Mouse (Mus musculus) ES-CJ7 (cell line): ENCODE measurements at regions not wholly inside any gene's neighbourhood (a gene's known extent, or its start where the extent isn't known, plus 50 kb on each side); places are given as distances from the start of the nearest gene placed in this dataset.

Experiments used
- DNase-seq: peaks from one replicate; pipeline ENCODE4 v3.0.0; 2011; ENCODE audit warnings: low read depth, low spot score

DNA sequence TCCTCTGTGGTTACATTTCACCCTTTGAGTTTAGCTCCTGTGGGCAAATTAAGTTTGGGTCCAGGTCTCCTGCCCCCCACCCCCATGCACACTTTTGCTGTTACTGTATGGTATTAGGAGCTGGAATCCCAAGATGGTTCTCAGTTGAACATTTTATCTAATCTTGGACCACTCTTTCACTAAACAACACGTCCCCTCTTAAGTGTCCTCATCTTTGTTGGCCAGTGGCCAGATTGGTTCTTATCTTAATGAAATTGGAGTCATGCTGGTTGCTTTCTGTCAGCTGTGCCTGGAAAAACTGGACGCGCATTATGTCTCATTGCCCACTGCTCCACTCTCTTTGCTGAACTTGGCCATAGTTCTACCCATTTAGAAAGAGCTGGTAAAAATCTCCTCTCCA is 391.1 kb upstream of the Pbx1 start:
- DNase-seq: no peak

DNA sequence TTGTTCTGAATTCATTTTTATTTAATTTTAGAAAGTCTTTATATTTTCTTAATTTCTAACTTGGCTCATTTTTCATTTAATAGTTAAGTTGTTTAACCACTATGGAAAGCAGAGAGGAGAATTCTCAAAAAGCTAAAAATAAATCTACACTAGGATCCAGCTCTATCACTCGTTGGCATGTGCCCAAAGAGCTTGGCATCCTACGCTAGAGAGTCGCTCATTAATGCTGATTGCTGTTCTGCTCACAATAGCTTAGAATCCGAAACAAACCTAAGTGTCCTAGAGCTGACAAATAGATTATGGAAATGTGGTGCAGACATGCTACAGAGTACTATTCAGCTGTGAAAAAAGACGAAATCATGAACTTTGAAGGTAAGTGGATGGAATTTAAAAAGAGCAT is 386.3 kb upstream of the Pbx1 start:
- DNase-seq: no peak

DNA sequence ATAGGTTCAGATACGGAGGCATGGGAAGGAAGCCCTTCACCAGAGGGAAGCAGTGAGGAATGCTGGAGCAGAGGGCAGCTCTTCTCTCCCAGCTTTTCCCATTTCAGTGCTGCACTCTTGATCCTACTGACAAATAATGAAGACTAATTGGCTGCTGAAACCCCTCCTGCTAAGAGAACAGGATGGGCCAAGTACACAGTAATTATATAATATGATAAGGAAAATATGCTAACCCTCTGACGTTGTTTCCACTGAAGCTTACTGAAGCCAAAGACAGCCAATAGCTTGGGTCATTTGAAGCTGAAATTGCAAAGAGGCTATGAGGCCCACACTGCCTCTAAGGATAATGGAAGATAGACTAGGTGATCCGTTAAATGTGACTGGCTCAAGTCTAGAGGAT is 375.0 kb upstream of the Pbx1 start:
- no peak for DNase-seq

DNA sequence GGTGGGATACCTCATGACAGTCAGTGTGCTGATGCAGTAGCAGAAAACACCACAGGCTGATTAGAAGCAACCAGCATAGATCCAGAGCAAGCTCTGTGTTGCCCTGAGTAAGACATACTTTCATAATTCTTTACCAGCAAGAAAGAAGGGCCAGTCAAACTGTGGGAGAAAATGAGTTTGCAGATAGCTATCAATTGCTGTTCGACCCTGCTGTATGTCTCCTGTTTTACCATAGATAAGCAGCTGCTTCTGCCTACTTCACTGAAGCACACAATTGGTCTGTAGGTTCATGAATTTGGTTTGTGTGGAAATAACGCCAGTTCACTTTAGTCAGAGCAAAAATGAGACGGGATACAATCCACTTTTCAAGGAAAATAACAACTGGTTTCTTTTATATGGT is 373.4 kb upstream of the Pbx1 start:
- no peak for DNase-seq

DNA sequence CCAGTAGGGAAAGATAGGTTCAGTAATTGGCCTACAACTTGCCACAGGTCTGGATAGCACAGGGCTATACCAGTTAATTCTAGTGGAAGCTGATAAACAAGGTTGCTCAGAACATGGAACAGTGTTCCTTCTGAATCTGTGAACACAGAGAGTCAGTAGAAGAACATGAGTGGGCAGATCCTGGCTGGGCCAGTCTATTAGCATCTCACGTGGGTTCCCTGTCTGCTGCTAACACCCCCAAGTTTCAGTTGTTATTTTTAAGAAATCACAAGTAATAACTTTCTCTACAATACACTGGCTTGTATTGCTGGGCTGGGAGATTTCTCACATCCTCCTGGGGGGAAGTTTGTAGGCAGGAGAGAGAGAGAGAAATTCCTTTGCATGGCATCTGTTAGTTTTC is 369.0 kb upstream of the Pbx1 start:
- DNase-seq: no peak

DNA sequence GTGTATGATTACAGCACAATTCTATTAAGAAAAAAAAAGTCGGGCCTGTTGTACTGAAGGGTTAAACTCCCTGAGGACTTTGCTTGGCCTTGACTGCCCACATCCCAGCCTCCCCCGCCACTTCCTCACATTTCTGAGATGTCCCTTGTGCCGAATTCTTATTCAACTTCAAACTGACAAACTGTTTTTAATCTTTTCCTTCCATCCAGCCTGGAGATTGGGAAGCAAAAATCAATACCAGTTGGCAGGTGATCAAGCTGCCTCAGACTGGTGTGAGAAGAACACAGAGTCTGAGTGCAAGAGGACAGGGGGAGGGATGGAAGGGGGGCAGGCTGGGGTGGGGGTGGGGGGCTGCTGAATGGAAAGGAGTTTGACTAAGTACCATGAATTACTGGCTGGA is 354.7 kb upstream of the Pbx1 start:
- DNase-seq: no peak

DNA sequence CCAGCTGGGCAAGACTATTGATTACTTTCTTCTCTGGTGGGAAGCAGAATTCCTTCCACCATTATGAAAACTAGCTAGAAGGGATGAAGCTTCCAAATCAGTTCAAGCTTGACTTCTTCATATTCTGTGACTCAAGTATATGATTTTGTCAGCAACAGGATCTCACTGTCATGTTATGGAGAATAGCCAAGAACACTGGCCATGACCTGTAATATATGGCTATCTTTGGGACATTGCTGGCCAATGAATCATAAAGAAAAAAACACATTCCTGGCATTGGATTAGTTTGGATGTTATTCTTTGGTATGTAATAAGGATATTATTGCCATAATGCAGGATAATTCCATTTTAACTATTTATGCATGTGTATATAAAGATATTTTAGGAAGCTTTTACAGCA is 351.8 kb upstream of the Pbx1 start:
- DNase-seq: no peak

DNA sequence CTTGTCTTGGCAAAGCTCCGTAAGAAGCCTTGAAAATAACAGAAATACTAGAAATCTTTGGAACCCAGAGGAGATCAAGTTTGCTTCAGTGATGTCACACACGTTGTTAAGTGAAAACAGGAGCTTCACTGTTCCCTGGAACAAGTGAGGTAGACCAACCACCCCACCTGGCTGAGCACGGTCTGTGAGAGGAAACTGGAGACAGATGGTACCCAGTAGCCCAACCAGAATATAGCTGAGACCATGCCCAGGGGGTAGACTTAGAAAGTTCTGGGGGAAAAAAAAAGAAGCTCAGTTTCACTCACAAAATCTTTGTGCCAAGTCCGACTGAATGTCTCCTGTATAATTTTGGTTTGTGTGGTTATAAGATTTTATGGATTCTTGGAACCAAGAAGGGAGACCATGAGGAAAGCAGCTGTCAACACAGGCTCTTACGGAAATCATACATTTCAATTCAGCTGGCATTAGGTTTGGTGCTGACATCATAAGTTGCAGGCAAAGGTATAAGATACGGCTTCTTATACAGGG is 332.4 kb upstream of the Pbx1 start:
- no peak for DNase-seq

DNA sequence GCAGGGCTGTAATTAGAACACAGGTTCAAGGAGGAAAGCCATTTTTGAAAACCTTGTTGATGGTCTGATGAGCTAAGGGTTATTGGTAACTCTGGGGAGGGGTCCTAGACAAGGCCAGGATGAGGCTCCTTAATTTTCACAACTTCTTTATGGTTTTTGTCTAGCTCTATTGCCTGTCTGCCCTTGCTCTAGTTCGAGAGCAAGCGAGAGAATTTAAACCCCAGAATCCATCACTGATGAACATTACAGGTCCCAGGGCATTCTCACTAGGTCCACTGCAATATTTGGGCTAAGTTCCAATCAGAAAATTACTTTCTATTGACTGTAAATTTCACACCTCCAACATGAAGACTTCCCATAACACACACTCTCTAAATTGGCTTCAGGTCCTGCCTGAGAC is 329.0 kb upstream of the Pbx1 start:
- DNase-seq: no peak

DNA sequence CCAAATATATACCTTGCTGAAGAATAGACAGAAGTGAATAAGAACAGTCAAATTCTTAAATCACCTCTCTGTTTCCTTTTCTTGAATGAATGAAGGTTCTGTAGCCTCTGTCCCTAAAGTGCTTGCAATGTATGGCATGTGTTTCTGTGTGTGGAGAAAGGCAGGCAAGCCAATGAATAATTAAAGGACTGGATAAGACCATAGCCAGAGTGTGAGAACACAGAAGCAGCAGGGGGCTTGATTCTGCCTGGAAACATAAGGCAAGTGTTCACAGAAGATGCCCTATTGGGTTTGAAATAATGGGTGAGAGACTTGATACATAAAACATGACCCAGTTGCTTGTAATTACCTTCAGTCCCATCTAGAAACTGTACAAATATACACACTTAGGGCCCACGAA is 328.2 kb upstream of the Pbx1 start:
- DNase-seq: no peak

DNA sequence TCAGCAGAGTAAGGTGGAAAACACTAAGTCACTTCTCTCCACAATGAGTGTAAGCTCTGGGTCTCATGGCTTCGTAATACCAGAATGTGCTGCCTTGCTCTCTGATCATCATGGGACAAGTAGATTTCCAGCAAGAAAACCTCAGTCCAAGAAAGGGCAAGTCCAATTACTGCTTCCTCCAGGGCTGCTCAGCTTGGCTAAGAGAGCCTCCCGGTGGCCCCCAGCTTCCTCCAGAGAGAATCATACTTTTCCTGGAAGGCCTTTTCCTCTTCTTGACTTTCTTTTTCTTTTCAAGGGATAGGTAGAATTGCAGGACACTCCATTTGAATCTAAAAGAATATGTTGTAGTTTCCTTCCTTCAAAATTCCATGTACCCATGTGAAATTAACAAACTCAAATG is 326.8 kb upstream of the Pbx1 start:
- DNase-seq: no peak

DNA sequence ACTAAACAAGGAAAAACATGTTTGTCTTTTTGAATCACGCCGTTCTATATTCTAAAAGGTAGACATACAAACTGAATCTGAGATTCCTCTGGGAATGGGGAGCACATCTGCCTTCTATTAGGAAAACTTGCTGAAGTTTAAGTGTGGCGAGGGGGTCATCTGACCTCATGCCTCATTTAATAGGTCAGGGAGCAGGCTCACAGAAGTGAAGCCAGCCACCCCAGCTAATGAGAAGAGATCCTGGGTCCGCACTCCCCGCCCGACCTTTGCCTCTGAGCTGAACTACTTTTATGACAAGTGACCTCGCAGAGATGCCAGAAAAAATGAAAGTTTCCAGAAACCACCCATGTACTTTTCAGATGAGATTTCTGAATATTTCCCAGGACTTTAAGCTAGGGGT is 322.1 kb upstream of the Pbx1 start:
- DNase-seq: no peak

DNA sequence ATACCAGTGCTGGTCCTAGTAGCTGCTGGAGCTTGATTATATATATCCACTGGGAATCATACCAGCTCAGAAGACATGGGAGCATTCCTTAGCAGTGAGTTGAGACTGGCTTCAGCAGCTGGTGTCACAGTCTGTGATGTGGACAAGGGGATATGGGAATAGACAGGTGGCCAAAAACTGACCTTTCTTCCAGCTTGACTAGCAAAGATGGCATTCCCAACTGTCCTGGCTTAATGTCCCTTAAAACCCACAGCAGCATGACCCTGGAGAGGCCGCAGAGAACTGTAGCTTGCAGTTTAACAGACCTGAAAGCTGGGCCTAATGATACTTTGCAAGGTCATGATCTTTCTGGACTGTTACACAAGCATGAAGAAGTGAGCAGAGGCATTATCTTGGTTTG is 311.4 kb upstream of the Pbx1 start:
- DNase-seq: no peak

DNA sequence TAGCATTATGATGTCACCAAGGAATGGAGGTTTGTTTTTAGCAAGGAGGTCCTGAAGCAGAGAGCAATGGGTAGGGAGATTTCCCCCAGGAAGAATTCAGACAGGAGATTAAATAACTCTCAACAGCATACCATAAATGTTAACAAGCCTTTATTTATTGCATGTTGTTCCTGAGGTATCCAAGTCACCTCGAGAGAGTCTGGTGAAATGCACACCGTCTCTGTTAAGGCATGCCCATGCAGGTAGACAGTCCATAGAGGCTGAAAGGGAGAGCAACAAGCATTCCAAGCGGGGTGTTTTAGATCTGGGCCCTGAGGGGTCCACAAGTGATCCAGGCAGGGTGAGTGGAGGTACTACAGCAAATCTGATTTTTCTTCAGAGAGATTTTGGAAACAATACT is 305.9 kb upstream of the Pbx1 start:
- no peak for DNase-seq

DNA sequence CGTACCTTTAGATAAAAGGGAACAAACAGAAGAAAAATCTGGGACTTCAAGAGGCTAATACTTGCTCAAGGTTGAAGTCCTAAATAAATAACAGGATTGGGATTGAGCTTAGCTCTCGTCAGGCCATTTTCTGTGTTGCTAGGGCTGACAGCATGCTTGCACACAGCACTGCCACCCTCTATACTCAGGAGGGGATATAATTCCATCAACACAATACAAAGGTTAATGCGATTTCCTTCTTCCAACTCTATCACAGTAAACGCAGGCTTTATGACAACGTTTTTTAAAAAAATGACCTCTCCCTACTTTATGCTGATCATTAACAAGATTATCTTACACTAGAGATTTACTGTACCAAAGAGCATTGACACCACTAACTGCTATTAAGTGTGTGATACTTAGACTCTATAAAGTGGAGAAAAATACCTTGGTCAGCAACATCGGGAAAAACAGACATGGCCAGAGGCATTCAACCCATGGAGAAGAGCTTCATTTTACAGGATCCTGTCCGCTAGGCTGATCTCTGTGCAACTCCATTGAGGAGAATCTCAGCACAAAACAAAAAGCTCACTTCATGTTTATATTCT is 305.3 kb upstream of the Pbx1 start:
- DNase-seq: no peak

DNA sequence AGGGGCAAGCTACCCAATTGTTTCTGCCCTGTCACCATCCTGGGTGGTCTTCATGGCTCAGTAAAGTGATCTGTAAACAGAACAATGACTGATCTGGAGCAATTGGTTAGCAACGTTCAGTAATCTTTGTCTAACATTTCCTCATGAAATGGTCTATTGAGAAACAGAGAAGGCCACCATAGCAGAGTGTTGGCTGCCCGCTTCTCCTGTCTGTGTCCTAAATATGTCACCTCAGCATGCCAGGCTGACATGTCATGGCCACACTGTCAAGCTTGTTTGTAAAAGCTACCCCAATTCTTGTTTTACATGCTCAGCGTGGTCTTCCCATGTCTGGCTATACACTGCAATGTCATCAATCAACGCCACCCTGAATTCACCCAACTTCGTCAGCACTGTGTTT is 301.0 kb upstream of the Pbx1 start:
- DNase-seq: no peak

DNA sequence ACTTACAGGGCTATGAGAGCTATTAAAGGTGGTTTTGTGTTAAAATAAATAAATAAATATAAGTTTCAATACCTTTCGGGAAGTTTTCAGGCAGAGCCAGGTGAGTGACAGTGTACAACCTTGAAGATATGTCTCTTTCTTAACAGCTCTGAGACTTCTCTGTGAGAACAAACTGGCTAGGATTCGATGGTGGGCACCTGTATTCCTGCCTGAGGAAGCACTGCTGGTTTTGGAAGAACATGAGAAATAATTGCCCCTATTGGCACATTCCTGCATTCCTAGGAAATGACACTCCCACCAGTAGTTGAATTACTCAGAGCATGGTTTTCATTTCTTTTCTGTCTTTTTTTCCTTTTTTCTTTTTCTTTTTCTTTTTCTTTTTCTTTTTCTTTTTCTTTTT is 277.8 kb upstream of the Pbx1 start:
- DNase-seq: no peak

DNA sequence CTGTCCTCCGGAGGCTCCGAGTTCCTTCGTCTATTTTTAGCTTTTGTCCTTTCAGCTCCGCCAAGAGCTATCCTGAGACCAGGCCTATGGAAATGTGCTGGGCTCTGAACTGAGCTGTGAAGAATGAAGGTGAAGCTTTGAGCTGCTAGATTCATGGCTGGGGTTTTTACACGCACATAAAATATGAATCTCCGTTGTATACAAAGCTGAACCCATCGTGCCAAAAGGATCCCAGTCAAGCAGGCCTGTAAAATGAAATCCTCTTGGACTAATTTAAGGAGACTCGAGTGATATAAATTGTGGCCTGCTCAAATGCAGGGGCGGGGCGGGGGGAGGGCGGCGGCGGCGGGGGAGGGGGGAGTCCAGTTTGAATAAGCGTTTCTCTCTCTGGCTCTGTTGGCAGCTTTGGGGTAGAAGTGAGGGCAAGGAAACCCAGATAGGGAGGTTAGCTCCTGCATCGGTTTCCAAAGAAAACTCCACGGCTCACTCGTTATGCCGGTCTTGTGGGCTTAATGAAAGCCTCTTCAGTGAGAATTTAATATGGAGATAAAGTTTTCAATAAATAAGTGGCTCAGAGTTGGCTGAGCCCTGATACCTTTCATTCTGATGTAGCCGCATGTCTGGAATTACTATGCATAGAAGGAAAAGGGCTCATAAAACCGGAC is 277.1 kb upstream of the Pbx1 start:
- no peak for DNase-seq

DNA sequence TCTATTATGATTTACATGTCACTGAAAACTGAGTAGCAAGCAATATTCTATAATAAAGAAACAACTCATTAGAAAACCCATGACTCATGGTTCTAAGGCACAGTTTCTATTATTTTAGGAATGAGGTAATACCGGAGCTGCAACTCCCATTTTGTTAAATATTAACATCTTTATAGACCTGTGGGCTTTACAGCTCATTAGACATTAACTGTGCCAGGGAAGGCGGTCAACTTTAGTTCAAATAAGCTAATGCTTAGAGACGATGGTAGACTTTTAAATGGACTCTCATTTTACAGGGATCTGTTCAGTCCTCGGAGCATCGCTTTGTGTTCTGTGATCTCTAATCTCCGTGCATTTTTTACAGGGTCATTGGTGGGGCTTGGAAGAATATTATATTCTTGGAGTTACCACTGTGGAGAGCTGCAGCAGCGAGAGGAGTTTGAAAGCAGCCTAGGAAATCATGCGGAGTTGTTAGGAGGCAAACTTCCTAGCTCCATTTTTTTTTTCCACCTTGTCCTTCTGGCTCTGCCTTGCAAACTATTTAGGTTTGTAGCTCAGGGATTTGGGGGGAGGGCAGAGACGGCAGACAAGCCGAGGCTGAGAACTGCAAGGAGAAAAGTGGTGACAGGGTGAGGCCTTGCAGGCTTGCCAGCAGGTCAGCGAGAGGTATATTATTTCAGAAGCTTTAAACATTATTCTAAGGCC is 276.2 kb upstream of the Pbx1 start:
- DNase-seq: no peak

DNA sequence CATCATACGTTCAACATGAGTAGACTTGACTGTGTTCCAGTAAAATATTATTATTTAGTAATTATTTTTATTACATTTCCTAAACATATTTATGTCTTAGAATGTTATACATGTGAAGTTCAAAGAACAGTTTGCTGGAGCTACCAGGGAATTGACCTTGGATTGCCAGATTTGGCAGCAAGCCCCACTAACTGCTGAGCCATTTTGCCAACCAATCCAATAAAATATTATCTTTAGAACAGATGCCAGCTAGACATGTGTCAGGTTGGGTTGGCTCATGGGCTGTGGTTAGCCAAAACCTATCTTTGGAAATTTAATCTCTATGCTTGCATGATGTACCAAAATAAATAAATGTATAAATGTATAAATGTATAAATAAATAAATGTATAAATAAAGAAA is 265.3 kb upstream of the Pbx1 start:
- no peak for DNase-seq

DNA sequence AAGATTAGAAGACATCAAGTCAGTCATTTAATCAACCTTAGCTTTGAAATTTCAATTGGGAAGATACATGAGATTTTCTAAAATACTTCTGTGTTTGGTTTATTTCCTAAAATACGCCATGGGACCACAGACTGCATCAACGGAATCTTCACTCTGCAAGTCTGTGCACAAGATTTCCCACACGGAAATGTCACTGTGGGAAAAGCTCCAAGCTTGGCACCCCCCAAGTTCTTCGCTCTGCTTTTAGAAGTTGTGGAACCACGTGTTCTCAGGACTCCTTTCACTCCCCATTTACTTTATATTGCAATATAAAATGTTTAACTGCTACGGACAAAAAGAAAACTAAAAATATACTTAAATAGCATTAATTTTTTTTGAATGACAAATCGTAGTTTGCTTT is 254.8 kb upstream of the Pbx1 start:
- DNase-seq: no peak

DNA sequence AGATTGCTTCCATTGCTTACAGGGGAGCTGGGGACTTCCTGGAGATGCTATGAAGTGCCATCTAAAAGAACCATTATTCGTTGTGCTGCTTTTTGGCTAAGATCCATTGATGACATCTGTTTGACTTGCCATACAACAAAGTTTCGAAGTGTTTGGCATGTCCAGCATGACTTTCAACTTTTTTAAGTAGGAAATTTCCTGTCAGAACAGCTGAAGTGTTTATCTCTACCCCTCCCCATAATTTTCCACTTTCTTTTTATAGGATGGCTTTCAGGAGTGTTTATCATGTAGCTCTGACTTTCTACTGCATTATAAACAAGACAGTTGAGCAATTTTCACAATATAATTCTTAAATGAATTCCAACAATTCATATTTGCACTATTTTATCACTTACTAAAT is 253.1 kb upstream of the Pbx1 start:
- no peak for DNase-seq
